Mouse (Mus musculus) embryonic facial prominence, embryonic 10.5 days (tissue): ENCODE measurements at regions not wholly inside any gene's neighbourhood (a gene's known extent, or its start where the extent isn't known, plus 50 kb on each side); places are given as distances from the start of the nearest gene placed in this dataset.

Source experiments
- DNase-seq: peaks from one replicate; pipeline ENCODE4 v3.0.0-alpha.2; 2017; ENCODE audit warnings: low spot score
- H3K27ac ChIP-seq: fragments of 300-500 bp; sonication (generic); replicated peaks from 2 replicates; pipeline ENCODE4 v1.5.1; 2016; ENCODE audit warnings: mild to moderate bottlenecking
- H3K27me3 ChIP-seq: fragments of 300-500 bp; sonication (generic); replicated peaks from 2 replicates; pipeline ENCODE4 v1.6.1; 2016; ENCODE audit warnings: low read depth, mild to moderate bottlenecking; ENCODE audit not compliant: poor library complexity, severe bottlenecking
- H3K36me3 ChIP-seq: fragments of 300-500 bp; sonication (generic); replicated peaks from 2 replicates; pipeline ENCODE4 v1.6.1; 2016; ENCODE audit warnings: mild to moderate bottlenecking, moderate library complexity
- H3K4me1 ChIP-seq: fragments of 300-500 bp; sonication (generic); 2 replicates; pipeline ENCODE4 v1.6.1; 2016
- H3K4me3 ChIP-seq: fragments of 300-500 bp; sonication (generic); 2 replicates; pipeline ENCODE4 v1.5.1; 2016; ENCODE audit warnings: mild to moderate bottlenecking, moderate library complexity
- H3K9me3 ChIP-seq: fragments of 300-500 bp; sonication (generic); 2 replicates; pipeline ENCODE4 v1.6.1; 2016; ENCODE audit warnings: mild to moderate bottlenecking
- WGBS: fragments of 180-500 bp; shearing (Covaris S2); methylation state at CpG from one replicate; pipeline ENCODE4 v1.1.7; 2016; 5-methylcytosine and 5-hydroxymethylcytosine counted together

DNA sequence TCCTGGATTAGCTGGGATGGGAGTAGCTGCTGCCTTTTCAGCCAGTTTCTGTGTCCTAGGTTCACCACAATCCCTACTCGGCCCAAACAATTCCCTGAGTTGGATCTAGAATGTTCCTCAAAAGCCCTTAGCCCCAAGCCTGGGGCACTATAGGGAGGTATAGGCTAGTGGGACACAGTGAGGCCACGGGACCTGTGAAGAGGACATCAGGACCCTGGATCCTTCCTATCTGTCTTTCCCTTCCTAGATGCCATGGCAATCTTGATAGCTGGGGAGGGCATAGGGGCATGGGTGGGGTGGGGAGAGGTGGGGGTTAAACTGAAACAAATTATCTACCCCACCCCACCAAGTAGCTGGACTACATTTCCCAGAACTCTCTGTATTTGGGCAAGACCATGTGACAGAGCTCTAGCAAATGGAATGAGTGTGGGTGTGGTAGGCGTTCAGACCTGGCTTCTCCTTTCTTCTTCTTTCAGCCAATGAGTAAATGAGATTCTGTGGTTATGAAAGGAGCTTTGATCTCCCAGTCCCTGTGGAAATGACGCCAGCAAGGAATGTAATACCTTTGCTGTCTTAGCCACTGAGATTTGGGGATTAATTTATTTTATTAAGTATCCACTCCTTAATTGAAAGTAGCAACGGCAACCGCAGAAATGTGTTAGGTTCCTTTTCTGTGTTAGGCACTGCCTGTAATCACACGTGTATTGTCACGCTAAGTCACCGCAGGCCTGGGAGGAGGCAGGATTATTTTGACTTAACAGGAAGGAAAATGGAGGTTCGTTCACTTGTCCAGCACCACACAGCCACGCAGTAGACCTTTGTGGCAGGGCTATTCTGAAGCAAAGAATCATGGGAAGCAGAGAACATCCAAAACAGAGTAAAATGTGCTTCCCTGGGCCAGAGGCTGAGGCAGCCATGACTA, 246.6 kb downstream of the Cbln1 start:
- H3K4me1 ChIP-seq: peaks cover 5% of the 10 kb centered on the region; the same call in 1 of the 2 replicates

DNA sequence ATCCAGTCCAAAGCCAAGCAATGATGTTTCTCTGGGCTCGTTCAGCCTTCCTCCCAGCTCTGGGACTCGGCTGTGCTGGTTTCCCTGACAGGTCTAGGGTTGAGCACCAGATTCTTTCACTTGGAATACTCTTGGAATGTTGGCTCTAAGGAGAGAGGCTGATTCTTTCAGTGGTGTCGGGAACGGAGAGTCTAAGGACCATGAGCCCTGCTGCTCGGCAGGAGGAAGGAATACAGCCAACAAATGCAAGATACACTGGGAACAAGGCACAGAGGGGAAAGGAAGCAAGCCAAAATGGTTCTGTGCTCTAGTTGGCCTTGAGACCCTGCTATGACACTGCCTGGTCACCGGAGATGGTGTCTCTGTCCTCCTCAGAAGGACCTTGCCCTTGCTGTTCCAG, 251.8 kb downstream of the Cbln1 start:
- Histone ChIP-seq H3K27me3 (peaks cover 28% of the 10 kb centered on the region), H3K36me3 (no peaks in the 10 kb centered on the region), H3K4me3 (no peak overlapping the region), H3K27ac (no peak overlapping the region), H3K9me3 (no peaks in the 10 kb centered on the region), H3K4me1 (peaks cover 22% of the 10 kb centered on the region)
- 87% methylated on average over 6 of the region's 6 CpGs for WGBS
- no peak for DNase-seq

More for the DNA sequence above, 246.6 kb downstream of the Cbln1 start:
- Histone ChIP-seq H3K27ac (no peak overlapping the region), H3K9me3 (no peaks in the 10 kb centered on the region), H3K36me3 (no peaks in the 10 kb centered on the region), H3K4me3 (no peak overlapping the region), H3K27me3 (0 out of 2 replicates have a peak, but pooled peaks cover 5% of the 10 kb centered on the region)
- 81% methylated on average over 11 of the region's 11 CpGs for WGBS
- DNase-seq: no peak

DNA sequence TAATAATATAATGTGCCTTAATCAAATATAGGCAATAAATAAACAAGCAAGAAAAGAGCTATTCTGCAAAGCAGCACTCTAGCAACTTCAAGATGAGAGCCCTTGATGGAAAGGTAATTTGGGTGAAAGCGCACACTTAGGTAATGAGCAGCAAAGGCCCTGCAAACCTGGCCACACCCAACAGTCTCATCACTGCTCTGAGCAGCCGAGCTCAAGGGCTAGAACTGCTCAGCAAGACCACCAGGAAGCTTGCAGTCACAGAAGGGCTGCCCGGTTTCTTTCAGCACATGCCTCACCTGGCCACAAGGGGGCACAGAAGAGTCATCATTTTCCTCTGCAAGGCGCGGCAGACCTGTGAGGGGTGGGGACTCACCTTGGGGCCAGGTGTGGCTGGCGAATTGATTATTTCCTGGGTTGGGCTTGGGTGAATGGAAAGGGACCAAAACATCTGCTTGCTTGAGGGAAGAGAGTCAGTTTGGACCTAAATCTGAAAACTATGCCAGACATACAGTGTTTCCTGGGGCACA, 253.4 kb downstream of the Cbln1 start:
- peak; percentile 61 for DNase-seq
- Histone ChIP-seq H3K4me3 (no peak overlapping the region), H3K4me1 (peaks cover 22% of the 10 kb centered on the region), H3K27ac (no peak overlapping the region), H3K27me3 (peaks cover 30% of the 10 kb centered on the region), H3K9me3 (no peaks in the 10 kb centered on the region), H3K36me3 (no peaks in the 10 kb centered on the region)
- WGBS: 14% methylated on average over 6 of the region's 6 CpGs

DNA sequence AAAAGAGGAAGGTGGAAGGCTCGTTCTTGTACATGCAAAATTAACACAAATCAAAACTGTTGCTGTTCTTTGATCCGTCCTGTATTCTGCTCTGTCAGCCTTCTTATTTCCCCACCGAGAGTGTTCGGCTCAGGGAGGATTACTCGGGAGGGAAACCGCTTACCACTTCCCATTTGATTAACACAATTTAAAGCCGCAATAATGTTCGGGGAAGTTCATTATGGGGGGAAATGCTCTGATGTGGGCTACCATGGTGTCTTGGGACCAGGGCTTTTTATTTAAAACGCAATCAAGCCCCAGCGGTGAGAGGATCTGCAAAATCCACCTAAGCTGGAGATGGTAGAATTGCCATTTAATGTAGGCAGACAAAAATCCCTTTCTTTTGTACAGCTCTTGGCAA, 257.4 kb downstream of the Cbln1 start:
- WGBS: 79% methylated on average over 10 of the region's 10 CpGs
- no peak for DNase-seq

DNA sequence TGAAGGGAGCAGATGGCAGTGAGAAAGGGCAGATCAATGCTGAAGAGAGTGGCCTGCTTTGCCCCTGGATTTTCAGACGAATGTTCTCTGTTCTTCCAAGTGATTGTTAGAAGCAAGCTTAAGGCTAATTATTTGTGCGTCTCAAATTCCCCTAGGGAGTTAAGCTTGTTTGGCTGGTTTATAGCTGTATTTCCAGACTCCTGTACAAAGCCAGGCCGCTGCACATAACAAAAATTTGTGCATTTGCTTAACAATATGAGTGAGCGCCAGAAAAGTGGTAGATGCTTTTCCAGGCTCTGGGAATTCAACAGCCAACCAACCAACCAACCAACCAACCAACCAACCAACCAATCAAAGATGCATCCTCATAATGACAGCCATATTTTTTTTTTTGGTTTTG, 261.9 kb downstream of the Cbln1 start:
- peaks cover 4% of the 10 kb centered on the region; the same call in 1 of the 2 replicates for H3K4me1 ChIP-seq
- no peak overlapping the region for H3K27ac ChIP-seq
- H3K9me3 ChIP-seq: no peaks in the 10 kb centered on the region
- DNase-seq: no peak
- no peak overlapping the region for H3K4me3 ChIP-seq
- H3K36me3 ChIP-seq: no peaks in the 10 kb centered on the region
- H3K27me3 ChIP-seq: peaks cover 2% of the 10 kb centered on the region; the same call in 1 of the 2 replicates
- 68% methylated on average over 4 of the region's 4 CpGs for WGBS

More for the DNA sequence above, 257.4 kb downstream of the Cbln1 start:
- H3K4me3 ChIP-seq: no peak overlapping the region
- H3K9me3 ChIP-seq: no peaks in the 10 kb centered on the region
- peaks cover 22% of the 10 kb centered on the region for H3K4me1 ChIP-seq
- peaks cover 25% of the 10 kb centered on the region for H3K27me3 ChIP-seq
- H3K27ac ChIP-seq: no peak overlapping the region
- no peaks in the 10 kb centered on the region for H3K36me3 ChIP-seq

DNA sequence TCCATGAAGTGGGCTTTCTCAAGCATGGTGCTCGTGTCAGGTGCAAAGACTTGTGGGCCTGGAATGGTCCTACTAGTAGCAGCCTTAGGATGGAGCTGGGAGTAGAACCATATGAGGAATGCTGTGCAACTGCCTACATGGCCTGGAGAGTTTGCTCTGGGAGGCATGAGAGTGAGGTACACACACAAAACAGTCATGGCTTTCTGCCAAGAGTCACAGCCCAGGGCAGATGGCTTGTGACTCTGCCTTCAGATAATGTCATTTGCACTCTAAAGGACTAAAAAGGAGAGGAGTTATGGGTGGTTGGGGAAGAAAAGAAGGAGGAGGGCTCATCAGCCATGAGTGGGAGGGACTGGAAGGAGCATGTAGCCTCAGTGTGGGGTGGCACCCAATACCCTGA, 263.1 kb downstream of the Cbln1 start:
- Histone ChIP-seq H3K9me3 (no peaks in the 10 kb centered on the region), H3K36me3 (no peaks in the 10 kb centered on the region), H3K4me1 (peaks cover 4% of the 10 kb centered on the region; the same call in 1 of the 2 replicates), H3K4me3 (no peak overlapping the region), H3K27me3 (no peaks in the 10 kb centered on the region; the same call in 1 of the 2 replicates), H3K27ac (no peak overlapping the region)
- 82% methylated on average over 1 of the region's 1 CpGs for WGBS
- no peak for DNase-seq

DNA sequence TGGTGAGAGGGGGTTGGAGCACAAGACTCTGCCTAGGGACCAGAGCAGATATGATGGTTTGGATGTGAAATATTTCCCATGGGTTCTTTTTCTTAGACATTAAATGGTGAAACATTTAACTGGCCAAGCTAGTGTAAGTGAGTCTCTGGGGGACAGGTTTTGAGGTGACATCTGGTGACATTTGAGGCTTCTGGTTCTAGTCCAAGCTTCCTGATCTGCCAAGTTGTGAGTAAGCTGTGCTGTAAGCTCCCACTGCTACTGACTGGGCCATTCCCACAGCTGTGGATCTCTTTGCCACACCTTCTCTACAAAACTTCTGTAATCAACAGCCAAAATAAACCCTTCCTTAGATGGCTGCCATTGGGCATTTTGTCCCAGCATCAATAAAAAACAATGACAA, 264.4 kb downstream of the Cbln1 start:
- no peaks in the 10 kb centered on the region; the same call in 1 of the 2 replicates for H3K27me3 ChIP-seq
- no peaks in the 10 kb centered on the region for H3K36me3 ChIP-seq
- H3K4me1 ChIP-seq: peaks cover 4% of the 10 kb centered on the region; the same call in 1 of the 2 replicates
- H3K4me3 ChIP-seq: no peak overlapping the region
- H3K9me3 ChIP-seq: no peaks in the 10 kb centered on the region
- no peak overlapping the region for H3K27ac ChIP-seq
- DNase-seq: no peak

DNA sequence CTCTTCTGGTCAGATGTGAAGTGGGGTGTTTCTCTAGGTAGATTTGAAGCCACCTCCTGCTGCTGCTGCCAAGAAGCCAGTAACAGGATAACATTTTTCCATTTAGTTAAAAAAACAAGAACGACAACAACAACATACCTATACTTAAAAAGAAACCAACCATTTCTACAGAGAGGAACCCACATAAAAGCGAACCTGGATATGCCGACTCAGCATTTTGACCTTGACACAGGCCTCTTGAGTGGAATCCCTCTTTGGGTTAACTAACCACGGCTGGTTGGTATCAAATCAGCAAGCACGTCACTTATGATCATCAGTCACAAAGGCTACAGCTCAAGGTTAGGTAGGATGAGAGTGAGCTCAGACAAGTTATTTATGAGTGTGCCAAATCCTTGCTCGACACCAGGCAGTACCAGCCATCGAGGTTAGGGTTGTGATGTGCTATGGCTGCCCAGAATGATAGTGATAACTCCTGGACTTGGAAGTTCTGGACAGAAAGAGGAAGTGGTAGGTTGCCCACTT, 269.7 kb downstream of the Cbln1 start:
- 89% methylated on average over 7 of the region's 7 CpGs for WGBS

DNA sequence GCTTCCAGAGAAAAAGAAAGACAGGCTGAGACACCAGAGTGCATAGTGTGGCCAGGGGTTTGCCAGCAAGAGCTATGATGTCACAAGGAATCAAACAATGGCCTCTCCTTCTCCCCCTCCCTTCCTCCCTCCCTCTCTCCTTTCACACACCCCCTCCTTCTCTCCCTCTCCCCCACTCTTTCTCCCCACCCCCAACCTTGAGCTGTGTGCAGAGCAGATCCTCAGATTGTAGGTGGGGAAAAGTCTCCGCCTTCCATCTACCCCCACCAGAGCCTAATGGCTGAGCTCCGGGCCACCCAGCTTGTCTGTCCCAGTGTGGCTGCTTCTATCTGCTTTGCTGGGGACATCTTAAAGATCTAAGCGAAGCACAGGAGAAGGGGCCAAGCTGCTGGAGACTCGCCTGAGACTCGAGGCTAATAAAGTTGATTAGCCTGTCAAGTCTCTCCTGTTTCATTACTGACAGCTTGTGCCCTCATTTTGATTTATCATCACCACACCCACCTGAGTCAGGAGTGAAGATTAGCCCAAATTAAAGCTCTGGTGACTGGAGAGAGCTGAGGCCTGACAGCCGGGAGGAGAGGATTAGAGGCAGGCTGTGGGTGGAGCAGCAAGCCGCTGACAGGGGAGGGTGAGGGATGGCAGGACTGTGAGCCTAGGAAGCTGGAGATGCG, 272.8 kb downstream of the Cbln1 start:
- Histone ChIP-seq H3K36me3 (no peaks in the 10 kb centered on the region), H3K9me3 (no peaks in the 10 kb centered on the region), H3K27ac (peak overlapping the region; percentile 72), H3K4me1 (peaks cover 40% of the 10 kb centered on the region), H3K27me3 (peaks cover 3% of the 10 kb centered on the region; the same call in 1 of the 2 replicates), H3K4me3 (peak overlapping the region; percentile 37)
- peak; percentile 67 for DNase-seq
- 1% methylated on average over 8 of the region's 8 CpGs for WGBS

More for the DNA sequence above, 269.7 kb downstream of the Cbln1 start:
- Histone ChIP-seq H3K36me3 (no peaks in the 10 kb centered on the region), H3K4me3 (no peak overlapping the region), H3K27ac (no peak overlapping the region), H3K9me3 (no peaks in the 10 kb centered on the region), H3K4me1 (peaks cover 32% of the 10 kb centered on the region), H3K27me3 (peaks cover 3% of the 10 kb centered on the region; the same call in 1 of the 2 replicates)
- no peak for DNase-seq

DNA sequence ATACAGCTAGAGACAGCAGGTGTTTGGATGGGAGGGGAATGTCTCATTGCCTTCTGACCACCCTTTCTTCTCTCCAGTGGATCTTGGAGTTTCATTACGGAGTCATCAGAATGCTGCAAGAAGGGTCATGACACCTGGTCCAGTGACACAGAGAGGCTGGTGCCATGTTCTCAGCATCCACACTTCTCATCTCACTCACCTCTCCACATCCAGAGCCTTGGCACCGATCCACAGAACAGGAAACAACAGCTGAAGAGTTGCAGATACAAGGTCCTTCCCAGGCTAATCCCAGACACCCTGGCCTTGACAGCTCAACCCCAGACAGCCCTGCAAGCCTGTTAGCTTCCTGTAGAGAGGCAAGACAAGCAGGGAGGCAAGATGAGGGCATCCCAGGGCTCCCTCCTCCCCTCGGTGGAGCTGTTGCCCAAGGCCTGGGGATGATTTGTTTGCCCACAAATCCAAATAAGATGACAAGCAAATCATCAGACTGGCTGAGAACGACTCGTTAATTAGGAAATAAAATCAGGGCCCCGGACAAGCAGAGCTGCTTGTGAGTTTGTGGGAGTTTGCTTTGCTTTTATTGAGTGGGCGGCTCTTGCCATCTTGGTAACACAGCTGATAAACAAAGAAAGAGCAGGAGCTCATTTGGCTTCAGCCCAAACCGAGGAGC, 274.4 kb downstream of the Cbln1 start:
- H3K36me3 ChIP-seq: no peaks in the 10 kb centered on the region
- H3K27ac ChIP-seq: peak overlapping the region; percentile 72
- 64% methylated on average over 8 of the region's 8 CpGs for WGBS
- H3K4me1 ChIP-seq: peaks cover 40% of the 10 kb centered on the region
- no peaks in the 10 kb centered on the region for H3K9me3 ChIP-seq
- peaks cover 3% of the 10 kb centered on the region; the same call in 1 of the 2 replicates for H3K27me3 ChIP-seq
- no peak for DNase-seq
- no peak overlapping the region for H3K4me3 ChIP-seq

DNA sequence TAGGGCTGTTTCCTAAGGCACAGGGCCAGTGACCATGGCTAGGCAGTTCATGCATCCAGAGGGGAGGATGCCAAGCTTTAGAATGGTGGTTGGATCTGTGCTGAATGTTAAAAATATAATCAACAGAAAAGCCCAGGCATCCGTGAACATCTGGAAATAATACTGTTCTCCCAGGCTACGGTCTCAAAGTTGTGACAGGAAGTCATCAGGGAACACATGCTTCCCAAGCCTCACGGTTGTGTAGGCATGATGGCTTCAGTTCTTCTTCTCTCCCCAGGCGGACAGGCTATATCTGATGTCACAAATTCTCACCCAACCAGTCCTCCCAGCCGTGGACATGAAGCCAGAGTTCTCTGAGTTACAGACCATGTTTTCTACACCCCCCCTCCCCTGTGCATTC, 275.4 kb downstream of the Cbln1 start:
- WGBS: 46% methylated on average over 5 of the region's 5 CpGs
- Histone ChIP-seq H3K36me3 (no peaks in the 10 kb centered on the region), H3K9me3 (no peaks in the 10 kb centered on the region), H3K27me3 (peaks cover 3% of the 10 kb centered on the region; the same call in 1 of the 2 replicates), H3K4me1 (peaks cover 40% of the 10 kb centered on the region), H3K27ac (no peak overlapping the region), H3K4me3 (no peak overlapping the region)
- peak; percentile 22 for DNase-seq

DNA sequence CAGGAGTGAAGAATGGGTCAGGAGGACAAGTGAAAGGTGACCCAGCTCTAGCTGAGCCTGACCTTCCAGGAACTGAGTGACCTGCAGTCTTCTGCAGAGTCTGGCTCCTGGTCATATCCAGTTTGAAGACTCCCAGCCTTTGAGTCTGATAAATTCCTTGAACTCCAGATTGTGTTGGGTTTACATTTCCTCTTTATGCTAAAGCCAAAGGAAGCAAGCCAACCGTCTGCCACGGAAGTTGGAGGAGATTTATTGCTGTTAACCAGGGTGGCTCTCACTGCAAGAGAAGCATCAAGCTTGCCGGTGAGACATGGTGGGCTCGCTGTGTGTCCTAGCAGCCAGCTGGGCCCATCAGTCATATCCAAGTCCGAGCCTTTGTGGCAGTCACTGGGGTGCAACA, 276.4 kb downstream of the Cbln1 start:
- H3K4me3 ChIP-seq: no peak overlapping the region
- no peak for DNase-seq
- H3K9me3 ChIP-seq: no peaks in the 10 kb centered on the region
- WGBS: 86% methylated on average over 5 of the region's 5 CpGs
- no peak overlapping the region for H3K27ac ChIP-seq
- H3K4me1 ChIP-seq: peaks cover 40% of the 10 kb centered on the region
- no peaks in the 10 kb centered on the region for H3K36me3 ChIP-seq
- H3K27me3 ChIP-seq: peaks cover 2% of the 10 kb centered on the region; the same call in 1 of the 2 replicates
